Mouse (Mus musculus) c-Kit-positive CD71-positive TER-119-positive erythroid progenitor cells, embryonic 14.5 days (primary cell): ENCODE measurements around the gene Carm1.

ENCODE experiments used
- DNase-seq: peaks from one replicate; pipeline ENCODE4 v3.0.0-alpha.2; 2013; ENCODE audit warnings: low spot score

Gene Carm1

DNA sequence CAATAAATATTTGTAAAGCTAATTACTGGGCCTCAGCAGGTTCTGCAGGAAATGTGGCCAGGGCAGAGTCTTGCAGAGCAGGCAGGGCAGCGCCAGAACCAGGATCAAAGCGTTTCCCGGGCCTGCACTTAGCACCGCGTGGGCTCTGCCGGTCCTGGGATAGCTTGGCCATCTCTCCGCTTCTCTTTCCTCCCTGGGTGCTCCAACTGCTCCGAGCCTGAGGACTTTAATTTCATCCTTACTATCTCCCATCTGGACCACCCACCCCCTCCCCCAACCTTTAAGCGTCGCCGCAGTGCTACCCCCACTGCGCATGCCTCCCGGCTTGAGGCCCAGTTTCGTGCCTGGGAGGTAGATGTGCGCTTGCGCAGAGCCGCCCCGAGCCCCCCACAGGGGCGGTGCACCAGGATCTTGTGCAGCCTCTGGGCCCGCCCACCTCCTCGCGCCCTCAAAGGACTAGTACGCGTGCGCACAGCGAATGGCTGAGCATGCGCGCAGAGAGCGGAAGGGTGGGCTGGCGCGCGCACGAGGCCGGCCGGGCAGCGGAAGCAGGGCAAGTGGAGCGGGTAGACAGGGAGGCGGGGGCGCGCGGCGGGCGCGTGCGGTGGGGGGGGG lies 69.0 kb downstream of the Carm1 start, which contains the start of gene Smarca4:
Gene Smarca4, plus strand, starts transcription at position 553 of the 615 bp plus-strand sequence.
- DNase-seq: peak; percentile 98

DNA sequence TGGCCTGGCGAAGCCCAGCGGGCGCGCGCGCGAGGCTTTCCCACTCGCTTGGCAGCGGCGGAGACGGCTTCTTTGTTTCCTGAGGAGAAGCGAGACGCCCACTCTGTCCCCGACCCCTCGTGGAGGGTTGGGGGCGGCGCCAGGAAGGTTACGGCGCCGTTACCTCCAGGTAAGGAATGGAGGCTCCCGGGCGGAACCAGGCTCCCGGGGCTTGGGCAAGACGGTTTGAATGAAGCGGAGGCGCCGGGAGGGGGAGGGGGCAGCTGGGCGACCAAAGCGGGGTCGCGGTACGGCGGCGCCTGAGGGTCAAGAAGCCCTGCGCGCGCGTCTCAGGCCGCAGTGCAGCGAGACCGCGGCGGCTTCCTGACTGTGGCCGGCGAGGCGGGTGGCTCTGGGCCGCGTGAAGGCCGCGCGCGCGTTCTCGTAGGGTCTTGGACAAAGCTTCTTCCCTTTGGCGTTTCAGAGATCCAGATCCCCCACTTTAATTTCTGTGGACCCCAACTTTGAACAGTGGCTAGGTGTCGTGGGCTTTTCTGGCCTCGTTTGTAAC lies 69.6 kb downstream of the Carm1 start:
- DNase-seq: peak; percentile 60

DNA sequence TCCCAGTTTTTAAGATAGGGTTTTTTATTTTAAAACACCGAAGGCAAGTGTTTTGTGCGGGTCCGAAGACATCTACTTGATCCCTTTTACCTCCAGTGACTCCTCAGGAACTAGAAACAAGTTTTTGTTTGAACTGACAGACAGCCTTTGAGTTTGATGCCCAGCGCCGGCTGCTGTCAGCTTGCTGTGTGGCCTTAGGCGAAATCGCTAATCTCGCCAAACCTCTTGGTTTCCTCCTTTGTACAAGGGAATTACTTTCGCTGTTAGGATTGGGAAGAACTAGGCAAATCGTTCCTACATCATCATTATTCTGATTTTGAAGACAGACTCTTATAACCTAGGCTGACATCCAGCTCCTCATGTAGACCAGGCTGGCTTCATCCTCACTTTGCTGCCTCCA lies 70.4 kb downstream of the Carm1 start:
- peak; percentile 45 for DNase-seq

DNA sequence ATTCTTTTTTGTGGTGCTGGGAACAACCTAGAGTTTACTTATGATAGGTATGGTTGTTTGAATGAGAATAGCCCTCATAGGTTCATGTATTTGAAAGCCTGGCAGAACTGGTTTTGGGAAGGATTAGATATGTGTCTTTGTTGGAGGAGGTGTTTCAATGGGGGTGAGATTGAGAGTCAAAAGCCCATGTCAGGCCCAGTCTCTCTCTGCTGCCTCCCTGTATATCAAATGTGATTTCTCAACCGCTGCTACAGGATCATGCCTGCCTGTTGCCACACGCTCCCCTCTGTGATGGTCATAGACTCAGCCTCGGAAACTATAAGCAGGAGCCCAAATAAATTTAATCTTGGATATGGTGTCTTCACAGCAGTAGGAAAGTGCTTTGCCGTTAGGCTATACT lies 73.5 kb downstream of the Carm1 start:
- no peak for DNase-seq

DNA sequence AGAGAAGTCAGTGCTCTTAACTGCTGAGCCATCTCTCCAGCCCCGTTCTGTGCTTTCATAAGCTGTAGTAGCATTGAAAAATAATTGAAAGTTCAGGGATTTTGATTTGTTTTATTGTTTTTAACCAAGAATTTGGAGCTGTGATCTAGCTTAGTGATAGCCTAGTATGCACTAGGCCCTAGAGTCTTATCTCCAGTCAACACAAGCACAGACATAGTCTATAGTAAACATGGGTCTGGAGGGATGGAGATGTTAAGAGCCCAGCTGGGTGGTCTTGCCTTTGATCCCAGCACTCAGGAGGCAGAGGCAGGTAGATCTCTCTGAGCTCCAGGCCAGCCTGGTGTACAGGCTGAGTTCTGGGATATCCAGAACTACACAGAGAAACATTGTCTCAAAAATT lies 76.0 kb downstream of the Carm1 start:
- no peak for DNase-seq

DNA sequence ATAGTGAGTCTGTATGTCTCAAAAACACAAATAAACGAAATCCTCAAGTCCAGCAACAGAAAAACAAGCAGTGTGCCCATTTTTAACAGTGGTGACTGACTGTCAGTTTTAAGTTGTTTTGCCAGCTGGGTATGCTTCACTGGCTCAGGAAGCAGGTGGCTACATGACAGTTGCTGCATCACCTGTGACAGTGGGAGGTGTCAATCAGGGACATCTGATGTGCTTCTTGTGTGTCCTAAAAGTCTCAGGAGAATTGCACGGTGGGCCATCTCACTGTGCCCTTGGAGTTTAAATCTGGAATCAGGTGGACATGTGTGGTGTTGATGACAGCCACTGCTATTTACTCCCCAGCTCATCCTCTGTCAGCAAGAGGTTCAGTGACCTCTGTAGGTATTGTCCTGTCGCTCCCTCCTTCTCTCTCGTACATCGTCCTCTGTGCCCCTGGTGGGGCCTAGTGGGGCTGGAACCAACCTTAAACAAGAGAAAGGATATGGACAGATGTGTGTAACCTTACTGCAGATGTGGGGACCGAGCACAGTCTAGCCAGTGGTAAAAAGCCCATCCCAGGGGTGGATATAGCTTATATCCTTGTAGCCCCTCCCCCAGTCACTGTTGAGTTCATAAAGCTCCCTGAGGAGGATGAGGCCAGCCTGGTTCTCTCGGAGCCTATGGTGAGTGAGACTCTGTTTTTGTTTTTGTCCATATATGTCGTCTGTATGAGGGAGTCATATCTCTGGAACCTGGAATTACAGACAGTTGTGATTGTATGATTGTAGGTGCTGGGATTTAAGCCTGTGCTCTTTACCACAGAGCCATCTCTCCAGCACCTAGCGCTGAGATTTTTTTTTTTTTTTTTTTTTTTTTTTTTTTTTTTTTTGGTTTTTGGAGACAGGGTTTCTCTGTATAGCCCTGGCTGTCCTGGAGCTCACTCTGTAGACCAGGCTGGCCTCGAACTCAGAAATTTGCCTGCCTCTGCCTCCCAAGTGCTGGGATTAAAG lies 78.9 kb downstream of the Carm1 start:
- no peak for DNase-seq

DNA sequence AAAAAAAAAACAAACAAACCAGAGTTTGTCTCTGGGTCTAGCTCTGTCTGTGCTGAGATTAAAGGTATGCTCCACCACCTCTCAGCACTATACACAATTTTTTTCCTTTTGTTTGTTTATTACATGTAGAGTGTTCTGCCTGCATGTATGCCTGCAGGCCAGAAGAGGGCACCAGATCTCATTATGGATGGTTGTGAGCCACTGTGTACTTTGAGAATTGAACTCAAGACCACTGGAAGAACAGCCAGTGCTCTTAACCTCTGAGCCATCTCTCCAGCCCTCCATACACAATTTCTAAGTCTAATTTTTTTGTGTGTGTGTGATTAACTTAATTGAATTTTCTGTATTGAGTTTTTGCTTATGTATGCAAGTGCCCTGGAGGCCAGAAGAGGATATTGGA lies 79.9 kb downstream of the Carm1 start:
- DNase-seq: no peak

DNA sequence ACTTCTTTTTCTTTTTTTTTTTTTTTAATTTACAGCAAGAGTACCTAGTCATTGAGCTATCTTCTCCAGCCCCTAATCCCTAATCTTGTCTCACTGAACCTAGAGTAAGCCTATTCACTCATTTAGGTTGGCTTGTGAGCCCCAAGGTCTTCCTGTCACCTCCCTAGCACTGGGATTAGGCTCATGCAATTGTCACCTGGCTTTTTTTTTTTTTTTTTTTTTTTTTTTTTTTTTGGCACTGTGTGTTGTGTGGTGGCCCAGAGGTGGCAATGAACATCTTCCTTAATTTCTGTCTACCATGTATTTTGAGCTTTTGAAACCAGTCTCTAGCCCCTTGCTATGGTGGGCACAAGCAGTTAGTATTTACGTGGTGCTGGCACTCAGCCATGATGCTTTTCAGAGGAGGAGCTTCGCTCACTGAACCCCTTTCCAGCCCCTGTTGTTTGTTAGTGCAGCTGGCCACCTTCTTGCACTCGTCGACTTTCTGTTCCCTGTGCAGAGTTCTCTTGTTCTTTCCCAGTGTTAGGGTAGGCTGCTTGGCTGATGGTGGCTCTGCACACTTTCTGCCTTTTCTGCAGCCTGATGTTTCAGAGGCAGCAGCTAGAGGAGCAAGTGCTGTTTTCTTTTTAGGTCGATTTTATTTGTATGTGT lies 80.6 kb downstream of the Carm1 start:
- no peak for DNase-seq

DNA sequence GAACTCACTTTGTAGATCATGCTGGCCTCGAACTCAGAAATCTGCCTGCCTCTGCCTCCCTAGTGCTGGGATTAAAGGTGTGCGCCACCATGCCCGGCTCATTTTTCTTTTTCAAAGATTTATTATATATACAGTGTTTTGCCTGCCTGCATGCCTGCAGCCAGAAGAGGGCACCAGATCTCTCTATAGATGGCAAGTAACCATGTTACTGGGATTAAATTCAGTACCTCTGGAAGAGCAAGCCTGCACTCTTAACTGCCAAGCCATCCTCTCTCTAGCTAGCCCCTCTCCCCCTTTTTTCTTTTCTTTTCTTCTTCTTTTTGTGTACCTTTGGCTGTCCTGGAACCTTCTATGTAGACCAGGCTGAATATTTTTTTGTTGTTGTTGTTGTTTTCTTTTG lies 84.0 kb downstream of the Carm1 start:
- DNase-seq: peak; percentile 30

DNA sequence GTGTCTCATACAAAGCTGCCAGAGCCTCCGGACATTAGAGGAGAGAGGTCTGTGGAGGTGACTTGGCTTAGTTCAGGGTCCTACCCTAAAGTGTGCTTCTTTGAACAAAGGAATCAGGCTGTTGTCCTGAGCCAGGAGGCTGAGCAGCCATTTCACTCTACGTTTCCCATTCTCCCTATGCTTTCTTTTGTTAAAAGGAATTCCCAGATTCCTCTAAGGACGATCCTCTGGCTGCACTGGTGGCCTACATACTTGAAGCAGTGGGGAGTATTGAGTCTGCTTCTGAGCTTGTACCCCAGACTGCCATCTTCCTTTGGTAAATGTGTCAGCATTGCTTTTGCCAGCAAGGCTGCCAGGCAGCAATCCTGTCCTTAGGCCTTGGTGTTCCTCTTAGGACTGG lies 86.4 kb downstream of the Carm1 start:
- no peak for DNase-seq

DNA sequence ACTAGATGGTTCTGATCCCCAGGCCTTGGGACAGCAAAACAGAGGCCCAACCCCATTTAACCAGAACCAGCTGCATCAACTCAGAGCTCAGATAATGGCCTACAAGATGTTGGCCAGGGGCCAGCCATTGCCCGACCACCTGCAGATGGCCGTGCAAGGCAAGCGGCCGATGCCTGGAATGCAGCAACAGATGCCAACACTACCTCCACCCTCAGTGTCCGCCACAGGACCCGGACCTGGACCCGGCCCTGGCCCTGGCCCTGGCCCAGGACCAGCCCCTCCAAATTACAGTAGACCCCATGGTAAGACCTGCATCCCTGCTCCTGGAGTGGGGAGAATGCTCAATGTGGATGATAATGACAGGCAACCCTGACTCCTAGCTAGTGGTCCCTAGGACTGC lies 88.9 kb downstream of the Carm1 start:
- no peak for DNase-seq

DNA sequence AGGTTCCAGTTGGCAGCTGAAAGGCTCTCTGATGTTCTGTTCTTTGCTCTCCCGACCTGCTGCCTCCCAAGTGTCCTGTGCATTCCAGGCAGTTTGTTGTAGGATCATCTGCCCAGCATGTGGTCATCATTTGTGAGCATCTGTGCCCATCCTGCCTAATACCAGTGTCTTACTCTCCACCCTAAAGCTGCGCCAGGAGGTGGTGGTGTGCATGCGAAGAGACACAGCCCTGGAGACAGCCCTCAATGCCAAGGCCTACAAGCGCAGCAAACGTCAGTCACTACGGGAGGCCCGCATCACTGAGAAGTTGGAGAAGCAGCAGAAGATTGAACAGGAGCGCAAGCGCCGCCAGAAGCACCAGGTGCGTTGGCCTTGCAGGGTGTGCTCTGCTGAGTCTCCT lies 92.3 kb downstream of the Carm1 start:
- DNase-seq: no peak
